21 mouse cellular contexts compared by ENCODE assay signal in the genomic region with DNA sequence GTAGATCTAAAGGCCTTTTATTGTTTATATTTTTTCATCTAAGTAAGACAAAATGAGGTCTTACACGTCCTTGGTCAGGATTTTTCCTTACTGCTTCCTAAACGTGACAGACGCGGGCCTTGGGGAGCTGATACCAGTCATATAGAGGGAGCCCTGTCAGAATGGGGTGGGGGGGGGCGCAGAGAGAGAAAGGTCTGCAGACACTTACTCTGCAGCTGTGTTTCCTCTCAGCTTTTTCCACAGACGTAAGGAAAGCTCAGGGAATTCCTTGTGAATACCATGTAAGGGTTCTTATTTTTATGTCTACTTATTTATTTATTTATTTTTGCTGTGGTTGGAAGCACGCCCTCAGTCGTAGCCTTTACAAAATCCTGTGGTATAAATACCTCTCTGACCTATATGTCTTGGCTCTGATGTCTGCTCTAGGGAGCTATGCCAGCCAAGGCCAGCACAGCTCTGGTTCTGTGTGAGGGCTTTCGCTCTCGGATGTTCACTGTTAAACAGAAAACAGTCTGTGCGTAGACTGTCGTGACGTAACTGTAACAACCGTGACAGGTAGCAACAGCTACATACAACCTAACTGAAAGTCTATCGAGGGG. TPM values are rescaled to one million over a fixed set of nuclear protein-coding genes. Genes with fewer than 3 reads are reported as not detected.
DNase-seq lines count a peak whose midpoint lies in the region; ATAC-seq lines count a peak whose summit lies in the region.
"Had no signal": no experiment of that assay in that cellular context is flagged by ENCODE, and none has a peak within 500 bp of the region (broad histone marks: within the 10 kb centered on the region; RNA-seq: fewer than 3 reads in every experiment).

No protein-coding gene starts in this region.

- peak; percentile 48 for DNase-seq in embryonic facial prominence, embryonic 14.5 days (ENCODE audit: low spot score)
- DNase-seq in embryonic facial prominence, embryonic 10.5 days (ENCODE audit: low spot score): no peak
- no peak for DNase-seq in lung, postnatal 4 days
- DNase-seq in thymus, postnatal 25 days: no peak
- no peak for DNase-seq in layer of hippocampus, postnatal 36 days
- DNase-seq: gastrocnemius, adult 2 months; kidney, adult 2 months; kidney, postnatal 10 days; lung, adult 2 months; right cerebral cortex, postnatal 14 days; spleen, adult 18-20 months; thymus, adult 18-20 months had no signal

- no peaks in the 10 kb centered on the region for H3K27me3 ChIP-seq in embryonic facial prominence, embryonic 14.5 days (replicated peaks; ENCODE audit: control insufficient read depth, insufficient read depth, low read length)
- no peaks in the 10 kb centered on the region for H3K27me3 ChIP-seq in embryonic facial prominence, embryonic 10.5 days (replicated peaks; ENCODE audit: low read depth, poor library complexity, severe bottlenecking)
- H3K27me3 ChIP-seq in lung, embryonic 15.5 days: no peaks in the 10 kb centered on the region
- H3K27me3 ChIP-seq in intestine, embryonic 16.5 days (replicated peaks; ENCODE audit: control insufficient read depth, insufficient read depth, low read length): no peaks in the 10 kb centered on the region
- H3K27me3 ChIP-seq: forebrain, embryonic 12.5 days; heart, embryonic 12.5 days; midbrain, embryonic 15.5 days; neural tube, embryonic 15.5 days had no signal

- WGBS in embryonic facial prominence, embryonic 14.5 days: 69% methylated on average over 15 of the region's 15 CpGs
- WGBS in embryonic facial prominence, embryonic 10.5 days: 90% methylated on average over 15 of the region's 15 CpGs
- WGBS in lung, embryonic 15.5 days: 64% methylated on average over 15 of the region's 15 CpGs
- 60% methylated on average over 15 of the region's 15 CpGs for WGBS in intestine, embryonic 16.5 days

- no peak overlapping the region; the same call in 1 of the 2 replicates for H3K27ac ChIP-seq in embryonic facial prominence, embryonic 14.5 days (replicated peaks; ENCODE audit: low read depth, low read length)
- H3K27ac ChIP-seq in embryonic facial prominence, embryonic 10.5 days (replicated peaks): no peak overlapping the region
- no peak overlapping the region for H3K27ac ChIP-seq in lung, embryonic 15.5 days
- no peak overlapping the region for H3K27ac ChIP-seq in intestine, embryonic 16.5 days (ENCODE audit: low read length)
- H3K27ac ChIP-seq: forebrain, embryonic 12.5 days; gastrocnemius, adult 2 months; hindbrain, postnatal 0 days; midbrain, embryonic 15.5 days; neural tube, embryonic 15.5 days had no signal

- no peak overlapping the region for H3K4me3 ChIP-seq in embryonic facial prominence, embryonic 14.5 days (ENCODE audit: low read depth, low read length)
- H3K4me3 ChIP-seq in embryonic facial prominence, embryonic 10.5 days: no peak overlapping the region
- H3K4me3 ChIP-seq in lung, embryonic 15.5 days: no peak overlapping the region
- H3K4me3 ChIP-seq in intestine, embryonic 16.5 days (ENCODE audit: low read length): no peak overlapping the region
- H3K4me3 ChIP-seq: forebrain, embryonic 12.5 days; gastrocnemius, adult 2 months; heart, embryonic 12.5 days; midbrain, embryonic 15.5 days; myocyte; neural tube, embryonic 15.5 days had no signal

- H3K9me3 ChIP-seq in embryonic facial prominence, embryonic 14.5 days (ENCODE audit: control insufficient read depth, low read length): no peaks in the 10 kb centered on the region
- no peaks in the 10 kb centered on the region for H3K9me3 ChIP-seq in embryonic facial prominence, embryonic 10.5 days
- no peaks in the 10 kb centered on the region for H3K9me3 ChIP-seq in lung, embryonic 15.5 days
- H3K9me3 ChIP-seq in intestine, embryonic 16.5 days (ENCODE audit: control insufficient read depth, low read length): no peaks in the 10 kb centered on the region
- H3K9me3 ChIP-seq: forebrain, embryonic 12.5 days; heart, embryonic 12.5 days; midbrain, embryonic 15.5 days; neural tube, embryonic 15.5 days had no signal

- H3K9ac ChIP-seq in embryonic facial prominence, embryonic 14.5 days (ENCODE audit: low read depth, low read length): no peak overlapping the region
- H3K9ac ChIP-seq in lung, embryonic 15.5 days: no peak overlapping the region
- no peak overlapping the region for H3K9ac ChIP-seq in intestine, embryonic 16.5 days (ENCODE audit: low read depth, low read length)
- H3K9ac ChIP-seq: forebrain, embryonic 12.5 days; heart, embryonic 12.5 days; midbrain, embryonic 15.5 days; neural tube, embryonic 15.5 days had no signal

- peaks cover 49% of the 10 kb centered on the region for H3K36me3 ChIP-seq in embryonic facial prominence, embryonic 14.5 days (ENCODE audit: control insufficient read depth, insufficient read depth, low read length)
- peaks cover 51% of the 10 kb centered on the region for H3K36me3 ChIP-seq in embryonic facial prominence, embryonic 10.5 days (replicated peaks)
- peaks cover 8% of the 10 kb centered on the region; the same call in 1 of the 2 replicates for H3K36me3 ChIP-seq in lung, embryonic 15.5 days
- H3K36me3 ChIP-seq in intestine, embryonic 16.5 days (ENCODE audit: control insufficient read depth, insufficient read depth, low read length): 0 out of 2 replicates have a peak, but pooled peaks cover 4% of the 10 kb centered on the region
- H3K36me3 ChIP-seq: midbrain, embryonic 15.5 days had no signal

- no peaks in the 10 kb centered on the region for H3K4me1 ChIP-seq in embryonic facial prominence, embryonic 14.5 days (ENCODE audit: control insufficient read depth, insufficient read depth, low read length)
- H3K4me1 ChIP-seq in embryonic facial prominence, embryonic 10.5 days: 0 out of 2 replicates have a peak, but pooled peaks cover 2% of the 10 kb centered on the region
- no peaks in the 10 kb centered on the region for H3K4me1 ChIP-seq in lung, embryonic 15.5 days
- no peaks in the 10 kb centered on the region for H3K4me1 ChIP-seq in intestine, embryonic 16.5 days (ENCODE audit: control insufficient read depth, insufficient read depth, low read length)
- H3K4me1 ChIP-seq: forebrain, embryonic 12.5 days; heart, embryonic 12.5 days; midbrain, embryonic 15.5 days; neural tube, embryonic 15.5 days had no signal

- no peak overlapping the region for H3K4me2 ChIP-seq in embryonic facial prominence, embryonic 14.5 days (ENCODE audit: low read depth, low read length)
- H3K4me2 ChIP-seq in lung, embryonic 15.5 days: no peak overlapping the region
- no peak overlapping the region for H3K4me2 ChIP-seq in intestine, embryonic 16.5 days (ENCODE audit: low read depth, low read length)
- H3K4me2 ChIP-seq: forebrain, embryonic 12.5 days; heart, embryonic 12.5 days; liver, embryonic 11.5 days; midbrain, embryonic 15.5 days; neural tube, embryonic 15.5 days had no signal

- peak; percentile 62 for ATAC-seq in embryonic facial prominence, embryonic 14.5 days (ENCODE audit: low read depth)
- peak; percentile 49; the same call in 1 of the 2 replicates for ATAC-seq in lung, embryonic 15.5 days (ENCODE audit: borderline replicate concordance, extremely low read depth, low FRiP score, low TSS enrichment)
- peak; percentile 36; the same call in 1 of the 2 replicates for ATAC-seq in intestine, embryonic 16.5 days
- ATAC-seq: hindbrain, postnatal 0 days; midbrain, embryonic 15.5 days had no signal

RNA-seq across cellular contexts. Expression of a gene that starts 58.0 kb away (rescaled TPM):
- 66.7 and 68.6 TPM in 2 replicates for polyA plus RNA-seq in embryonic facial prominence, embryonic 14.5 days (2014; fragmentation: Nextera tagmentation; extraction: Ambion mirVana)
- polyA plus RNA-seq in embryonic facial prominence, embryonic 10.5 days (2016; fragmentation: Nextera tagmentation; extraction: Ambion mirVana): 29.8 and 29.9 TPM in 2 replicates
- polyA plus RNA-seq in lung, embryonic 15.5 days (2015; fragmentation: Nextera tagmentation; extraction: Ambion mirVana): 48.4 and 49.0 TPM in 2 replicates
- polyA plus RNA-seq in intestine, embryonic 16.5 days (2015; fragmentation: Nextera tagmentation; extraction: Ambion mirVana): 42.0 and 42.2 TPM in 2 replicates
- total RNA-seq in layer of hippocampus, postnatal 36 days (2021): 1 to 10 TPM; 7.2 to 8.6 TPM
